Mouse (Mus musculus): Measurements from ENCODE around the gene Mvb12a.

Mvb12a gene

GRCm38 (mm10) chr8:71562751-71563150, 20.0 kb downstream of the Mvb12a start:
- in situ Hi-C loops (cut with MseI, MboI) = loop anchor here (5.0 to 10.0 kb wide), 3 partner anchors 35 to 102 kb away; partner anchors contain the start of gene Fam129c (in 1 of the 2)

- in situ Hi-C loops (cut with MseI, MboI) = loop anchor here (5.0 to 10.0 kb wide), 3 partner anchors 33 to 101 kb away; partner anchors contain the start of gene Fam129c (in 1 of the 2)
Observed at GRCm38 (mm10) chr8:71563992-71564391, 21.3 kb downstream of the Mvb12a start.

GRCm38 (mm10) chr8:71566501-71566900, 23.8 kb downstream of the Mvb12a start, which contains the start of gene Nxnl1:
Nxnl1 (minus strand) TSS chr8:71566601.
- in situ Hi-C loops (cut with MseI, MboI) = loop anchor here (10.0 kb wide), 2 partner anchors 88 to 98 kb away; no protein-coding TSS in a partner anchor

GRCm38 (mm10) chr8:71567587-71567986, 24.9 kb downstream of the Mvb12a start:
- in situ Hi-C loops (cut with MseI, MboI) = loop anchor here (10.0 kb wide), 2 partner anchors 87 to 97 kb away; no protein-coding TSS in a partner anchor

GRCm38 (mm10) chr8:71568387-71568937, 25.7 kb downstream of the Mvb12a start, which contains the start of gene Slc27a1:
Slc27a1 (plus strand) TSS chr8:71568882.
- in situ Hi-C loops (cut with MseI, MboI) = loop anchor here (10.0 kb wide), 2 partner anchors 86 to 96 kb away; no protein-coding TSS in a partner anchor

- in situ Hi-C loops (cut with MseI, MboI) = loop anchor here (10.0 kb wide), 2 partner anchors 86 to 96 kb away; no protein-coding TSS in a partner anchor
Observed at GRCm38 (mm10) chr8:71568941-71569340, 26.2 kb downstream of the Mvb12a start.

- in situ Hi-C loops (cut with MseI, MboI) = loop anchor here (10.0 kb wide), 2 partner anchors 85 to 95 kb away; no protein-coding TSS in a partner anchor
Observed at GRCm38 (mm10) chr8:71569366-71570290, 26.9 kb downstream of the Mvb12a start.

- in situ Hi-C loops (cut with MseI, MboI) = no loop called here
Observed at GRCm38 (mm10) chr8:71570291-71570954, 27.7 kb downstream of the Mvb12a start.

GRCm38 (mm10) chr8:71572077-71572476, 29.4 kb downstream of the Mvb12a start:
- in situ Hi-C loops (cut with MseI, MboI) = no loop called here

GRCm38 (mm10) chr8:71572847-71573633, 30.3 kb downstream of the Mvb12a start:
- in situ Hi-C loops (cut with MseI, MboI) = no loop called here

GRCm38 (mm10) chr8:71574426-71574825, 31.7 kb downstream of the Mvb12a start:
- in situ Hi-C loops (cut with MseI, MboI) = no loop called here

GRCm38 (mm10) chr8:71575020-71575419, 32.3 kb downstream of the Mvb12a start:
- in situ Hi-C loops (cut with MseI, MboI) = no loop called here

GRCm38 (mm10) chr8:71577856-71578387, 35.2 kb downstream of the Mvb12a start:
- in situ Hi-C loops (cut with MseI, MboI) = no loop called here

- in situ Hi-C loops (cut with MseI, MboI) = no loop called here
Observed at GRCm38 (mm10) chr8:71579009-71579408, 36.3 kb downstream of the Mvb12a start.

GRCm38 (mm10) chr8:71579476-71579875, 36.8 kb downstream of the Mvb12a start:
- in situ Hi-C loops (cut with MseI, MboI) = no loop called here

GRCm38 (mm10) chr8:71580201-71580600, 37.5 kb downstream of the Mvb12a start:
- in situ Hi-C loops (cut with MseI, MboI) = no loop called here

GRCm38 (mm10) chr8:71586891-71587290, 44.2 kb downstream of the Mvb12a start:
- in situ Hi-C loops (cut with MseI, MboI) = no loop called here

- in situ Hi-C loops (cut with MseI, MboI) = no loop called here
Observed at GRCm38 (mm10) chr8:71588762-71589161, 46.0 kb downstream of the Mvb12a start.

- in situ Hi-C loops (cut with MseI, MboI) = no loop called here
Observed at GRCm38 (mm10) chr8:71591017-71591416, 48.3 kb downstream of the Mvb12a start.

Measured in mouse trophoblast stem cell (cell line).